Mouse (Mus musculus) midbrain, embryonic 11.5 days (tissue): ENCODE measurements around the gene 2310033P09Rik. TPM values are rescaled to one million over a fixed set of nuclear protein-coding genes. Genes with fewer than 3 reads are reported as not detected.

Experiments used
- ATAC-seq: fragments of 200-750 bp; cut with Nextera tagmentation; 2 replicates; pipeline ENCODE4 v1.8.0; 2017; ENCODE audit warnings: moderate TSS enrichment, moderate library complexity; ENCODE audit not compliant: low FRiP score
- DNase-seq: peaks from one replicate; pipeline ENCODE4 v3.0.0; 2015; ENCODE audit warnings: low spot score; ENCODE audit errors: missing footprints
- H3K27ac ChIP-seq: fragments of 300-500 bp; sonication (generic); 2 replicates; pipeline ENCODE4 v1.5.1; 2014; ENCODE audit warnings: low read depth, low read length
- H3K27me3 ChIP-seq: fragments of 300-500 bp; sonication (generic); 2 replicates; pipeline ENCODE4 v1.6.1; 2014; ENCODE audit warnings: mild to moderate bottlenecking, low read length, moderate library complexity, mixed read lengths; ENCODE audit not compliant: control insufficient read depth, insufficient read depth
- H3K36me3 ChIP-seq: fragments of 300-500 bp; sonication (generic); 2 replicates; pipeline ENCODE4 v1.6.1; 2014; ENCODE audit warnings: mild to moderate bottlenecking, low read length, moderate library complexity, mixed read lengths; ENCODE audit not compliant: control insufficient read depth, insufficient read depth
- H3K4me1 ChIP-seq: fragments of 300-500 bp; sonication (generic); 2 replicates; pipeline ENCODE4 v1.6.1; 2014; ENCODE audit warnings: low read length; ENCODE audit not compliant: control insufficient read depth, insufficient read depth
- H3K4me2 ChIP-seq: fragments of 300-500 bp; sonication (generic); 2 replicates; pipeline ENCODE4 v1.6.1; 2014; ENCODE audit warnings: mild to moderate bottlenecking, moderate library complexity
- H3K4me3 ChIP-seq: fragments of 300-500 bp; sonication (generic); 2 replicates; pipeline ENCODE4 v1.5.1; 2014; ENCODE audit warnings: low read depth, low read length
- H3K9ac ChIP-seq: fragments of 300-500 bp; sonication (generic); 2 replicates; pipeline ENCODE4 v1.6.1; 2014; ENCODE audit warnings: low read length
- H3K9me3 ChIP-seq: fragments of 300-500 bp; sonication (generic); 2 replicates; pipeline ENCODE4 v1.6.1; 2016; ENCODE audit warnings: low read length; ENCODE audit not compliant: control insufficient read depth
- WGBS: fragments of 180-500 bp; shearing (Covaris S2); extraction: QIAGEN DNeasy Blood & Tissue Kit; methylation state at CpG from one replicate; pipeline ENCODE4 v1.1.7; 2014; 5-methylcytosine and 5-hydroxymethylcytosine counted together
- polyA plus RNA-seq: library from polyadenylated mRNA; unstranded; fragments of >200 nt; fragmentation: Nextera tagmentation; extraction: Ambion mirVana; gene quantifications from 2 replicates; pipeline ENCODE4 v1.2.1, GENCODE M21; 2014

Gene 2310033P09Rik
- polyA plus RNA-seq, 1 experiment from 2014 or later, result 42.0 TPM

- no peak for ATAC-seq
- peaks cover 2% of the 10 kb centered on the region for H3K27me3 ChIP-seq
- DNase-seq, result no peak
These were observed 38.3 kb upstream of the 2310033P09Rik start for GRCm38 (mm10) chr11:59169807-59170206.

GRCm38 (mm10) chr11:59170549-59170948, 37.6 kb upstream of the 2310033P09Rik start:
- no peaks in the 10 kb centered on the region for H3K4me1 ChIP-seq
- H3K4me2 ChIP-seq, result no peak overlapping the region
- 78% methylated on average over 4 of the region's 4 CpGs for WGBS
- H3K9ac ChIP-seq, result no peak overlapping the region
- H3K36me3 ChIP-seq, result no peaks in the 10 kb centered on the region
- no peak for DNase-seq
- H3K9me3 ChIP-seq, result no peaks in the 10 kb centered on the region
- ATAC-seq, result no peak
- H3K4me3 ChIP-seq, result no peak overlapping the region
- H3K27me3 ChIP-seq, result peaks cover 10% of the 10 kb centered on the region
- no peak overlapping the region for H3K27ac ChIP-seq

More at GRCm38 (mm10) chr11:59169807-59170206, 38.3 kb upstream of the 2310033P09Rik start:
- 82% methylated on average over 3 of the region's 3 CpGs for WGBS
- Histone ChIP-seq H3K9ac (no peak overlapping the region), H3K4me2 (no peak overlapping the region), H3K27ac (no peak overlapping the region), H3K36me3 (no peaks in the 10 kb centered on the region), H3K9me3 (no peaks in the 10 kb centered on the region), H3K4me1 (no peaks in the 10 kb centered on the region), H3K4me3 (no peak overlapping the region)

- WGBS, result 60% methylated on average over 6 of the region's 6 CpGs
- Histone ChIP-seq H3K36me3 (no peaks in the 10 kb centered on the region), H3K27me3 (peaks cover 42% of the 10 kb centered on the region)
These were observed 33.8 kb upstream of the 2310033P09Rik start for GRCm38 (mm10) chr11:59174189-59174838.

GRCm38 (mm10) chr11:59176475-59176874, 31.6 kb upstream of the 2310033P09Rik start:
- ATAC-seq (no peak), DNase-seq (no peak)
- Histone ChIP-seq H3K9me3 (no peaks in the 10 kb centered on the region), H3K4me2 (no peak overlapping the region), H3K4me3 (no peak overlapping the region), H3K36me3 (no peaks in the 10 kb centered on the region), H3K4me1 (no peaks in the 10 kb centered on the region), H3K27me3 (peaks cover 42% of the 10 kb centered on the region), H3K9ac (no peak overlapping the region), H3K27ac (no peak overlapping the region)
- 3% methylated on average over 42 of the region's 48 CpGs for WGBS

More at GRCm38 (mm10) chr11:59174189-59174838, 33.8 kb upstream of the 2310033P09Rik start:
- Histone ChIP-seq H3K9ac (no peak overlapping the region), H3K4me1 (no peaks in the 10 kb centered on the region), H3K27ac (no peak overlapping the region), H3K4me2 (no peak overlapping the region), H3K9me3 (no peaks in the 10 kb centered on the region), H3K4me3 (no peak overlapping the region)
- ATAC-seq (no peak), DNase-seq (no peak)

- H3K9me3 ChIP-seq, result no peaks in the 10 kb centered on the region
- no peaks in the 10 kb centered on the region for H3K4me1 ChIP-seq
- peaks cover 42% of the 10 kb centered on the region for H3K27me3 ChIP-seq
- WGBS, result 8% methylated on average over 33 of the region's 34 CpGs
- no peaks in the 10 kb centered on the region for H3K36me3 ChIP-seq
- H3K27ac ChIP-seq, result no peak overlapping the region
- DNase-seq (peak; percentile 82), ATAC-seq (no peak)
- no peak overlapping the region for H3K9ac ChIP-seq
- no peak overlapping the region for H3K4me2 ChIP-seq
- H3K4me3 ChIP-seq, result no peak overlapping the region
These were observed 31.2 kb upstream of the 2310033P09Rik start for GRCm38 (mm10) chr11:59176921-59177320.

- Histone ChIP-seq H3K9ac (no peak within 1 kb of the TSS), H3K4me3 (no peak within 1 kb of the TSS), H3K27me3 (peaks cover 9% of the 10 kb centered on the region), H3K9me3 (no peaks in the 10 kb centered on the region), H3K36me3 (no peaks in the 10 kb centered on the region), H3K4me2 (no peak within 1 kb of the TSS), H3K27ac (no peak within 1 kb of the TSS), H3K4me1 (no peaks in the 10 kb centered on the region)
- WGBS, result 11% methylated on average over 3 of the region's 3 CpGs
- ATAC-seq (no peak), DNase-seq (no peak)
These were observed 25.2 kb upstream of the 2310033P09Rik start, which contains the start of gene Gjc2 for GRCm38 (mm10) chr11:59182864-59183331. TSS of gene Gjc2 (minus strand) at chr11:59183213.

GRCm38 (mm10) chr11:59183821-59184220, 24.3 kb upstream of the 2310033P09Rik start:
- Histone ChIP-seq H3K4me1 (no peaks in the 10 kb centered on the region), H3K27me3 (no peaks in the 10 kb centered on the region; the same call in 1 of the 2 replicates), H3K9me3 (no peaks in the 10 kb centered on the region), H3K9ac (no peak overlapping the region), H3K36me3 (no peaks in the 10 kb centered on the region), H3K4me3 (no peak overlapping the region), H3K27ac (no peak overlapping the region), H3K4me2 (no peak overlapping the region)
- no peak for ATAC-seq
- DNase-seq, result no peak
- 50% methylated on average over 3 of the region's 3 CpGs for WGBS

GRCm38 (mm10) chr11:59185490-59185889, 22.6 kb upstream of the 2310033P09Rik start:
- no peaks in the 10 kb centered on the region for H3K36me3 ChIP-seq
- 84% methylated on average over 5 of the region's 5 CpGs for WGBS
- DNase-seq, result no peak
- ATAC-seq, result no peak
- H3K27ac ChIP-seq, result no peak overlapping the region
- no peak overlapping the region for H3K4me2 ChIP-seq
- no peaks in the 10 kb centered on the region for H3K9me3 ChIP-seq
- no peak overlapping the region for H3K4me3 ChIP-seq
- H3K27me3 ChIP-seq, result no peaks in the 10 kb centered on the region
- H3K9ac ChIP-seq, result no peak overlapping the region
- no peaks in the 10 kb centered on the region for H3K4me1 ChIP-seq

- H3K4me3 ChIP-seq, result no peak overlapping the region
- no peaks in the 10 kb centered on the region for H3K36me3 ChIP-seq
- no peak for ATAC-seq
- no peak overlapping the region for H3K4me2 ChIP-seq
- no peaks in the 10 kb centered on the region for H3K27me3 ChIP-seq
- no peak overlapping the region for H3K9ac ChIP-seq
- H3K27ac ChIP-seq, result no peak overlapping the region
- peaks cover 5% of the 10 kb centered on the region for H3K4me1 ChIP-seq
- H3K9me3 ChIP-seq, result no peaks in the 10 kb centered on the region
- WGBS, result 86% methylated on average over 6 of the region's 6 CpGs
- DNase-seq, result no peak
These were observed 20.4 kb upstream of the 2310033P09Rik start for GRCm38 (mm10) chr11:59187706-59188105.
